Comparison of ENCODE assay signal across 8 mouse cellular contexts in the genomic region with DNA sequence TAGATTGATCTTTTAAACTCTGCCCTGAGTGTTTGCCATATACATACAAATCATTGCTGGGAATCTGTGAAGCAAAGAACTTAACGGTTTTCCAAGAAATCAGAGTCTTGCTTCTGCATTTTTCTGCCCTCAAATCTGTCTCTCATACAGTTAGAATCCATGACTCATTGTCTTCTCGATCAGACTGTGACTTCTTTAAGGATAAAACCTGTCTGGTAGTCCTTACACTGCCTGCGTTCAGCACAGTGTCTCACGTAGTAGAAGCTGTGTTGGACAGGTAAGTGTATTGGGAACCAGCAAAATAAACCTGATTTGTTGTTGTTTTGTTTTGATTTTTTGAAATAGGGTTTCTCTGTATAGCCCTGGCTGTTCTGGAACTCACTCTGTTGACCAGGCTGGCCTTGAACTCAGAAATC. TPM values are rescaled to one million over a fixed set of nuclear protein-coding genes. Genes with fewer than 3 reads are reported as not detected.
DNase-seq lines count a peak whose midpoint lies in the region; ATAC-seq and TF ChIP-seq lines count a peak whose summit lies in the region.

No protein-coding gene starts in this region.

- no peak for DNase-seq in lung, adult 2 months
- no peak for DNase-seq in lung, postnatal 4 days
- peak; percentile 21 for DNase-seq in embryonic facial prominence, embryonic 11.5 days (ENCODE audit: low spot score)
- DNase-seq in hindbrain, embryonic 14.5 days (ENCODE audit: low spot score), result no peak
- no peak for DNase-seq in frontal cortex, postnatal 10 days (ENCODE audit: low spot score in 2 of 2)
- no peak for DNase-seq in left cerebral cortex, postnatal 36 days (ENCODE audit: low spot score in 2 of 2)
- no peak for DNase-seq in spleen, adult 12 weeks (ENCODE audit: low spot score)

- ATAC-seq in embryonic facial prominence, embryonic 11.5 days (replicated peaks; ENCODE audit: insufficient number of reproducible peaks, low FRiP score, low TSS enrichment, low read depth), result no peak
- ATAC-seq in hindbrain, embryonic 14.5 days (ENCODE audit: low FRiP score), result peak; percentile 24; the same call in 1 of the 2 replicates
- peak; percentile 65 for ATAC-seq in midbrain, embryonic 15.5 days (replicated peaks)

- peak overlapping the region; percentile 91 for H3K9ac ChIP-seq in embryonic facial prominence, embryonic 11.5 days (replicated peaks; ENCODE audit: low read length)
- H3K9ac ChIP-seq in hindbrain, embryonic 14.5 days, result peak overlapping the region; percentile 84
- peak overlapping the region; percentile 68 for H3K9ac ChIP-seq in midbrain, embryonic 15.5 days

- no peak overlapping the region for H3K27ac ChIP-seq in embryonic facial prominence, embryonic 11.5 days (replicated peaks; ENCODE audit: low read depth, low read length)
- peak overlapping the region; percentile 97 for H3K27ac ChIP-seq in hindbrain, embryonic 14.5 days
- peak overlapping the region; percentile 85 for H3K27ac ChIP-seq in midbrain, embryonic 15.5 days

- H3K4me1 ChIP-seq in lung, adult 2 months (ENCODE audit: control insufficient read depth, insufficient read depth, low read length), result peaks cover 3% of the 10 kb centered on the region
- peaks cover 2% of the 10 kb centered on the region; the same call in 1 of the 2 replicates for H3K4me1 ChIP-seq in embryonic facial prominence, embryonic 11.5 days (ENCODE audit: control insufficient read depth, insufficient read depth, low read length)
- peaks cover 14% of the 10 kb centered on the region for H3K4me1 ChIP-seq in hindbrain, embryonic 14.5 days (replicated peaks; ENCODE audit: control insufficient read depth, insufficient read depth, low read length)
- peaks cover 28% of the 10 kb centered on the region for H3K4me1 ChIP-seq in midbrain, embryonic 15.5 days

- H3K27me3 ChIP-seq in embryonic facial prominence, embryonic 11.5 days (ENCODE audit: control insufficient read depth, insufficient read depth, low read length), result no peaks in the 10 kb centered on the region
- no peaks in the 10 kb centered on the region for H3K27me3 ChIP-seq in hindbrain, embryonic 14.5 days (ENCODE audit: control insufficient read depth, insufficient read depth, low read length)
- H3K27me3 ChIP-seq in midbrain, embryonic 15.5 days (replicated peaks), result no peaks in the 10 kb centered on the region

- H3K9me3 ChIP-seq in embryonic facial prominence, embryonic 11.5 days (replicated peaks; ENCODE audit: control insufficient read depth, low read length), result no peaks in the 10 kb centered on the region
- no peaks in the 10 kb centered on the region for H3K9me3 ChIP-seq in hindbrain, embryonic 14.5 days (ENCODE audit: control insufficient read depth, low read length)
- H3K9me3 ChIP-seq in midbrain, embryonic 15.5 days, result no peaks in the 10 kb centered on the region

- H3K4me2 ChIP-seq in embryonic facial prominence, embryonic 11.5 days (ENCODE audit: low read depth, low read length), result peak overlapping the region; percentile 42
- peak overlapping the region; percentile 65 for H3K4me2 ChIP-seq in hindbrain, embryonic 14.5 days (replicated peaks)
- peak overlapping the region; percentile 76 for H3K4me2 ChIP-seq in midbrain, embryonic 15.5 days

- intact Hi-C loops in left cerebral cortex, postnatal 36 days (cut with DNase I), result loop anchor here (2.0 kb wide), 1 partner anchor 71 kb away; no protein-coding TSS in a partner anchor

- TF ChIP-seq POLR2A in lung, adult 2 months (IDR thresholded peaks at IDR 0.05; ENCODE audit: borderline replicate concordance, extremely low read depth, low read depth, low read length), result no peak

- 38% methylated on average over 4 of the region's 4 CpGs for WGBS in lung, adult 2 months
- 56% methylated on average over 4 of the region's 4 CpGs for WGBS in embryonic facial prominence, embryonic 11.5 days
- WGBS in hindbrain, embryonic 14.5 days, result 41% methylated on average over 4 of the region's 4 CpGs
- WGBS in midbrain, embryonic 15.5 days, result 43% methylated on average over 4 of the region's 4 CpGs

- TF ChIP-seq CTCF in lung, adult 2 months (IDR thresholded peaks at IDR 0.05; ENCODE audit: insufficient read depth, low read length), result no peak

- peak overlapping the region; percentile 78 for H3K4me3 ChIP-seq in lung, adult 2 months (replicated peaks; ENCODE audit: extremely low read depth, low read depth, low read length)
- peak overlapping the region; percentile 89 for H3K4me3 ChIP-seq in embryonic facial prominence, embryonic 11.5 days (ENCODE audit: low read depth, low read length)
- H3K4me3 ChIP-seq in hindbrain, embryonic 14.5 days (replicated peaks; ENCODE audit: low read length), result peak overlapping the region; percentile 68
- H3K4me3 ChIP-seq in midbrain, embryonic 15.5 days, result peak overlapping the region; percentile 55

- no peaks in the 10 kb centered on the region for H3K36me3 ChIP-seq in embryonic facial prominence, embryonic 11.5 days (replicated peaks; ENCODE audit: control insufficient read depth, insufficient read depth, low read depth, low read length)
- H3K36me3 ChIP-seq in hindbrain, embryonic 14.5 days (replicated peaks; ENCODE audit: control insufficient read depth, insufficient read depth), result peaks cover 7% of the 10 kb centered on the region
- no peaks in the 10 kb centered on the region; the same call in 1 of the 2 replicates for H3K36me3 ChIP-seq in midbrain, embryonic 15.5 days (replicated peaks)

RNA-seq across cellular contexts. Expression of gene Mysm1, which starts 0.6 kb away (rescaled TPM):
- polyA plus RNA-seq in lung, adult 2 months (2012; rRNA removed), result 4.0 and 7.6 TPM in 2 replicates
- 24.8 and 25.4 TPM in 2 replicates for polyA plus RNA-seq in embryonic facial prominence, embryonic 11.5 days (2014; fragmentation: Nextera tagmentation; extraction: Ambion mirVana)
- 27.0 and 33.2 TPM in 2 replicates for polyA plus RNA-seq in hindbrain, embryonic 14.5 days (2014; fragmentation: Nextera tagmentation; extraction: Ambion mirVana)
- polyA plus RNA-seq in midbrain, embryonic 15.5 days (2015; fragmentation: Nextera tagmentation; extraction: Ambion mirVana), result 26.4 and 30.6 TPM in 2 replicates
- 10 to 100 TPM; 28.4 to 34.9 TPM for total RNA-seq in left cerebral cortex, postnatal 36 days (2021)

RNA-seq across cellular contexts. Expression of gene Eqtn, which starts 50.9 kb away (rescaled TPM):
- not detected in 2 replicates for polyA plus RNA-seq in lung, adult 2 months (2012; rRNA removed)
- polyA plus RNA-seq in embryonic facial prominence, embryonic 11.5 days (2014; fragmentation: Nextera tagmentation; extraction: Ambion mirVana), result not detected in 2 replicates
- polyA plus RNA-seq in hindbrain, embryonic 14.5 days (2014; fragmentation: Nextera tagmentation; extraction: Ambion mirVana), result 0.25 and 0.56 TPM in 2 replicates
- polyA plus RNA-seq in midbrain, embryonic 15.5 days (2015; fragmentation: Nextera tagmentation; extraction: Ambion mirVana), result 0.20 and 0.35 TPM in 2 replicates
- 1 to 10 TPM in 1 of 2 experiments, under 1 TPM in 1; 0.67 to 1.3 TPM for total RNA-seq in left cerebral cortex, postnatal 36 days (2021)
